Mouse (Mus musculus): ENCODE measurements around the gene Ado.

DNA sequence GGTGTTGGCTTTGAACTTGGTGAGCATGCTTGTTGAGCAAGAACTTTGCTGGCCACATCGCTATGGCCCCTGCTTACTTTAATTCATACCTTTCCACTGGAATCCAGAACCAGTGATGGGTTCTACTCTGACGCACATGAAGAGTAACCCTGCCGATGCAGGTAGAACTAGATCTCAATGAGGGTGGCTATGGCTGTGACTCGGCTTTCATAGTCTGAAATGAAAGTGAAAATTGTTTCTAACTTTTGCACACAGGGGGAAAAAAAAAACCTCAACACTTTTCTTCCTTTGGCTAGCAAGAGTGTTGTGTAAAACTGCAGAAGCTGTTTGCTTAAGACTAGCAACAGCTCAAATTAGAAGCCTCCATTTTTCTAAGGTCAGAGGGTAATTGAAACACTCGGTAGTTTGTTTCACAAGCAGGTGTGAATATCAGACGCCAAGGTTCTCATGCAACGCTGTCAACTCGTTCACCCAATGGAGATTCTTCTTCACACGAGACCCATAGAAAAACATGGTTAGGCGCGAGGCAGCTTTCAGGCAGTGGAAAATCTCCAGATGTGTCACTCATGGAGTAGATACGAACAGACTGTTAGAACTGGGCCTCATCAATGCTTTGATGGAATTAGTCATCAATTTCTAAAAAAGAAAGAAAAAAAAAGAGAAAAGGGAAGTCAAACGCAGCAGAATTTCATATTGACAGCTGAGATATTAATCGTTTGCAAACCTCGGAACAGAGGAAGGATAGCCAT lies 51.4 kb downstream of the Ado start:
- no peak for TF ChIP-seq POLR2A (IDR thresholded peaks at IDR 0.05; ENCODE audit: borderline replicate concordance, extremely low read depth, insufficient read depth, insufficient read length, poor library complexity, severe bottlenecking)
- TF ChIP-seq CTCF (IDR thresholded peaks at IDR 0.05; ENCODE audit: borderline replicate concordance, extremely low read depth, insufficient read depth, insufficient read length) = no peak

Data from brain, embryonic 14.5 days (tissue).